Mouse (Mus musculus): ENCODE measurements at regions not wholly inside any gene's neighbourhood (a gene's known extent, or its start where the extent isn't known, plus 50 kb on each side); places are given as distances from the start of the nearest gene placed in this dataset.

GRCm38 (mm10) chr4:5206394-5207099 lies 413.4 kb upstream of the Impad1 start:
- no peak for DNase-seq (ENCODE audit: low read depth, low spot score)

- DNase-seq (ENCODE audit: low read depth, low spot score): peak; percentile 63
These were observed 412.4 kb upstream of the Impad1 start for GRCm38 (mm10) chr4:5205328-5206208.

GRCm38 (mm10) chr4:5194272-5194671 lies 401.1 kb upstream of the Impad1 start:
- no peak for DNase-seq (ENCODE audit: low read depth, low spot score)

GRCm38 (mm10) chr4:5181591-5181990 lies 388.4 kb upstream of the Impad1 start:
- no peak for DNase-seq (ENCODE audit: low read depth, low spot score)

GRCm38 (mm10) chr4:5178991-5179693 lies 386.0 kb upstream of the Impad1 start:
- no peak for DNase-seq (ENCODE audit: low read depth, low spot score)

GRCm38 (mm10) chr4:5165263-5165662 lies 372.1 kb upstream of the Impad1 start:
- DNase-seq (ENCODE audit: low read depth, low spot score): no peak

- DNase-seq (ENCODE audit: low read depth, low spot score): no peak
These were observed 367.8 kb upstream of the Impad1 start for GRCm38 (mm10) chr4:5160931-5161330.

- DNase-seq (ENCODE audit: low read depth, low spot score): no peak
These were observed 337.6 kb upstream of the Impad1 start for GRCm38 (mm10) chr4:5130726-5131125.

GRCm38 (mm10) chr4:5126059-5126458 lies 332.9 kb upstream of the Impad1 start:
- no peak for DNase-seq (ENCODE audit: low read depth, low spot score)

- no peak for DNase-seq (ENCODE audit: low read depth, low spot score)
These were observed 305.3 kb upstream of the Impad1 start for GRCm38 (mm10) chr4:5098411-5098810.

GRCm38 (mm10) chr4:5078723-5079122 lies 285.6 kb upstream of the Impad1 start:
- no peak for DNase-seq (ENCODE audit: low read depth, low spot score)

GRCm38 (mm10) chr4:5074754-5075153 lies 281.6 kb upstream of the Impad1 start:
- no peak for DNase-seq (ENCODE audit: low read depth, low spot score)

GRCm38 (mm10) chr4:5071243-5071642 lies 278.1 kb upstream of the Impad1 start:
- no peak for DNase-seq (ENCODE audit: low read depth, low spot score)

GRCm38 (mm10) chr4:5059290-5059955 lies 266.3 kb upstream of the Impad1 start:
- no peak for DNase-seq (ENCODE audit: low read depth, low spot score)

GRCm38 (mm10) chr4:5029929-5030328 lies 236.8 kb upstream of the Impad1 start:
- no peak for DNase-seq (ENCODE audit: low read depth, low spot score)

GRCm38 (mm10) chr4:4987491-4987890 lies 194.3 kb upstream of the Impad1 start:
- DNase-seq (ENCODE audit: low read depth, low spot score): no peak

GRCm38 (mm10) chr4:4983474-4984194 lies 190.5 kb upstream of the Impad1 start:
- DNase-seq (ENCODE audit: low read depth, low spot score): no peak

GRCm38 (mm10) chr4:4971800-4972319 lies 178.7 kb upstream of the Impad1 start:
- no peak for DNase-seq (ENCODE audit: low read depth, low spot score)

- no peak for DNase-seq (ENCODE audit: low read depth, low spot score)
These were observed 155.8 kb upstream of the Impad1 start for GRCm38 (mm10) chr4:4948956-4949355.

GRCm38 (mm10) chr4:4944498-4944897 lies 151.3 kb upstream of the Impad1 start:
- DNase-seq (ENCODE audit: low read depth, low spot score): peak; percentile 19

- no peak for DNase-seq (ENCODE audit: low read depth, low spot score)
These were observed 132.6 kb upstream of the Impad1 start for GRCm38 (mm10) chr4:4925741-4926140.

Measured in forelimb bud, embryonic 11.5 days (tissue).